Mouse (Mus musculus): ENCODE measurements around the gene Tlnrd1. TPM values are rescaled to one million over a fixed set of nuclear protein-coding genes. Genes with fewer than 3 reads are reported as not detected.

Tlnrd1 gene
- total RNA-seq, 2 experiments from 2014 or later, result 5.7 to 14.3 TPM

GRCm38 (mm10) chr7:83884921-83885532 lies 922 bp upstream of the Tlnrd1 start:
- no peak for ATAC-seq (ENCODE audit: poor library complexity, severe bottlenecking)

- peak; percentile 64 for ATAC-seq (ENCODE audit: poor library complexity, severe bottlenecking)
Measured at GRCm38 (mm10) chr7:83883276-83884020, 657 bp downstream of the Tlnrd1 start.

DNA sequence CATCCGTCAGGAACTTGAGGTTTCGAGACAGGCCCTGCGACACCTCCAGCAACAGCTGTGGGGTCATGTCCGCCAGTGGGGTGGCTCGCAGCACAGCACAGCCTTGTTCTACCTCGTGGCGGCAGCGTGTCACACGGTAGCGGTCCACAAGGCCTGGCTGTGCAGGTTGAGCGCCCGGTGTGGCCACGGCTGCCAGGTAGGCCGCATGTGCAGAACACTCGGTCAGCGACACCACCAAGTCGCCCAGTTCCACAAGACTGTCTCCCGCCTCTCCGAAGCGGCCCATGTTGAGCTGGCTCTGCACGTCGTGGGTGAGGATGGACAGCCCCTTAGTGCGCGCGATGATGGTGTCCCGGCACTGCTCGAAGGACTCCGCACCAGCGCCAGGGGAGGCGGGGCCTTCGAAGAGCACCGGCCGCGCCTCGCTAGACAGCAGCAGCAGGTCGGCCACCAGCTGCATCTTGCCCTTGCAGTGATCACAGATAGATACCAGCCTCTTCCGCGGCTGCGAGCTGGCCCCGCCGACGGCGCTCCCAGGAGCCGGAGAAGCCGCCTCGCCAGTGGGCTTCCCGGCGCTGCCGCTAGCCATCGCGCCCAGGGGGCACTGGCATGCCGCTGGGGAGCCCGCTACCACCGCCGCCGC lies 1.4 kb downstream of the Tlnrd1 start:
- ATAC-seq (ENCODE audit: poor library complexity, severe bottlenecking), result 0 out of 2 replicates have a peak, but pooled peaks have one; percentile 7

GRCm38 (mm10) chr7:83882150-83882632 lies 1.9 kb downstream of the Tlnrd1 start:
- no peak for ATAC-seq (ENCODE audit: poor library complexity, severe bottlenecking)

DNA sequence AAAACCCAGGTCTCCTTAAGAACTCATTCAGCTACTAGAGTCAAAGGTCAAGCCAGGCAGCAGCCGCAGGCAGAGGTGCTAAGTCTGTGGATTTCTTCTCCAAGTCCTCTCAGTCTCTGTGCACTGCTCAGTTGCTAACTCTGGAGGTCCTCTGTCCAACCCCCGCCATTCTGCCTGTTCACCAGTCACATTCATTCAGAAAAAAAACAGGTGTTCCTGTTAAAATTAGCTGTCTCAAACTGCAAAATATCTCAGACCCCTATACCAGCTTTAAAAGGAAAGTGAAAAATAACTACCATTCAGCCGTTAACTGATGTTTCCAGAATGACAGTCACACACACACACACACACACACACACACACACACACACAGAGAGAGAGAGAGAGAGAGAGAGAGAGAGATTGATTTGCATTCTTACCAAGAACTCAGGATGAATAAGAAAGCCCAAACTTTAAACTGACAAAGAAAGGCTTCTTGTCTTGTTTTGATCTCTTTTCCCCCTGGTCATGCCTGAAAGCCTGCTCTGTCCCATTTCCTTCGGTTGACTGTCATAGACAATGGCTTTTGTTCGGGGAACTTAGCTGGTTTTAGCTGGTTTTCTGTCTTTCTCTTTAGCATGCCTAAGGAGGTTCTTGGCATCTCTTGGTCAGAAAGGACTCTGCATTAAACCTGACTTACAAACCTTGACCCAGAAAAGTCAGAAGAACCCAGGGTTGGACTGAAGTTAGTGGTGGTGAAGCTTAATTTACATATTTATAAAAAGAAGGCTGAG lies 5.2 kb downstream of the Tlnrd1 start:
- no peak for ATAC-seq (ENCODE audit: poor library complexity, severe bottlenecking)

- no peak for ATAC-seq (ENCODE audit: poor library complexity, severe bottlenecking)
Measured at GRCm38 (mm10) chr7:83877088-83877487, 7.0 kb downstream of the Tlnrd1 start.

DNA sequence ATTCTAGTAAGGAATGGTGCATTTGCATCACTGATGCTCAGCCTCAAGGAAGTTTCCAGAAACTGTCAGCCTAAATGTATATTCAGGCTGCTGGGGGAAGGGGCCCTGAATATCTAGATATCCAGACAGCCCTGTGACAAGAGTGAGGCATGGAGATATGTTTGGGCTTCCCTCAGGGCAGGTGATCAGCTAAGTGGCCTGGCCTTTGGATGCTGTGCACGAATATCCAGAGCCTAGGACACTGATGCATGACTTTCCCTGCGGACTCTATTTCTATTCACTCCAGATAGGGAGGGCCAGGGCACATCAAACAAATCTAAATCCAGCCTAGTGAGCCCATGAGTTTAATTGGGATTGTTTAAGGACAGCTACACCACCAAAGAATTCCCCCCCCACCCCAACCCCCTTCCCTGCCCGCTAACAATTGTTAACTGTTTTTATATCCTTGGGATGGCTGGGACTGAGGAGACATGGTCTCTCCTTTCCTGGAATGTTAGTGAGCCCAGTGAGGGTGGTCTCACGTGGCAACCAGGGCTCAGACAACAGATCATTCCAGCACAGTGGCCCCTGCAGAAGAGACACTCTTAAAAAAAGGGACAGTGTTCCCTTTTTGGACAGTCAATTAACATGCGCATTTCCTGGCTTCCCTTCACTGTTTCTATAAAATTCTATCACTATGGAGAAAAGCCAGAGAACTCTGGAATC lies 14.1 kb downstream of the Tlnrd1 start:
- ATAC-seq (ENCODE audit: poor library complexity, severe bottlenecking), result no peak

GRCm38 (mm10) chr7:83868200-83868599 lies 15.9 kb downstream of the Tlnrd1 start:
- ATAC-seq (ENCODE audit: poor library complexity, severe bottlenecking), result no peak

DNA sequence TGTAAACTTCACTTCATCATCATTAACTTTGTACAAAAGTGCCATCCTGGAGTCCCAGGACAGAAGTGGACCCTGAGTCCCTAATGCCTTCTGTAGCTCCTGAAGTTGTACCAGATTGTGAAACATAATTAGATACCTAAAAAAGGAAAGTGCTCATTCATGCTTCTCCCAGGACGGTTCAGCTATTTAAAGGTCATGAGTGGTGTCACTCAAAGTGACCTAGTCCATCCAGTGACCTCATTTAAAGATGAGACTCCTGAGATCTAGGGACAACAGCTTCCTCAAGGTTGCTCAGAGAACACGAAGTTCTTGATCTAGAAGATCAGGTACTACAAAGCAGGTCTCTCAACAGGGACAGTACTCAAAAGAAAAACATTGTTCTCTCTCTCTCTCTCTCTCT lies 20.6 kb downstream of the Tlnrd1 start:
- no peak for ATAC-seq (ENCODE audit: poor library complexity, severe bottlenecking)

GRCm38 (mm10) chr7:83859378-83860083 lies 24.6 kb downstream of the Tlnrd1 start:
- ATAC-seq (ENCODE audit: poor library complexity, severe bottlenecking), result peak; percentile 98

GRCm38 (mm10) chr7:83857921-83858320 lies 26.2 kb downstream of the Tlnrd1 start:
- ATAC-seq (ENCODE audit: poor library complexity, severe bottlenecking), result no peak

DNA sequence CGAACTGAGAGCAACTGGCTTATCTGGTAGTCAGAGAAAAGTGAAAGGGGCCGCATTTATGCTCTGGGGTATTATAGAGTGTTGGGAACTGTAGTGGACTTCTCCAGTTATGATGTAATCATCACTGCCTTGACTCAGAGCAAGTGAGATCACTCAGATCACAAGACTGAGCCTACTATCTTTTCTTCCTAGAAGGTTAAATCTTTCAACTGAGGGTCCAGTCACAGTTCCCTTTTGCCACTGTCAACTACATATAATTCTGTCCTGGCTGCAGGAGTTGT lies 27.0 kb downstream of the Tlnrd1 start:
- no peak for ATAC-seq (ENCODE audit: poor library complexity, severe bottlenecking)

GRCm38 (mm10) chr7:83856353-83857207 lies 27.5 kb downstream of the Tlnrd1 start:
- ATAC-seq (ENCODE audit: poor library complexity, severe bottlenecking), result no peak

- no peak for ATAC-seq (ENCODE audit: poor library complexity, severe bottlenecking)
Measured at GRCm38 (mm10) chr7:83855203-83855602, 28.9 kb downstream of the Tlnrd1 start.

- no peak for ATAC-seq (ENCODE audit: poor library complexity, severe bottlenecking)
Measured at GRCm38 (mm10) chr7:83852381-83853380, 31.4 kb downstream of the Tlnrd1 start.

DNA sequence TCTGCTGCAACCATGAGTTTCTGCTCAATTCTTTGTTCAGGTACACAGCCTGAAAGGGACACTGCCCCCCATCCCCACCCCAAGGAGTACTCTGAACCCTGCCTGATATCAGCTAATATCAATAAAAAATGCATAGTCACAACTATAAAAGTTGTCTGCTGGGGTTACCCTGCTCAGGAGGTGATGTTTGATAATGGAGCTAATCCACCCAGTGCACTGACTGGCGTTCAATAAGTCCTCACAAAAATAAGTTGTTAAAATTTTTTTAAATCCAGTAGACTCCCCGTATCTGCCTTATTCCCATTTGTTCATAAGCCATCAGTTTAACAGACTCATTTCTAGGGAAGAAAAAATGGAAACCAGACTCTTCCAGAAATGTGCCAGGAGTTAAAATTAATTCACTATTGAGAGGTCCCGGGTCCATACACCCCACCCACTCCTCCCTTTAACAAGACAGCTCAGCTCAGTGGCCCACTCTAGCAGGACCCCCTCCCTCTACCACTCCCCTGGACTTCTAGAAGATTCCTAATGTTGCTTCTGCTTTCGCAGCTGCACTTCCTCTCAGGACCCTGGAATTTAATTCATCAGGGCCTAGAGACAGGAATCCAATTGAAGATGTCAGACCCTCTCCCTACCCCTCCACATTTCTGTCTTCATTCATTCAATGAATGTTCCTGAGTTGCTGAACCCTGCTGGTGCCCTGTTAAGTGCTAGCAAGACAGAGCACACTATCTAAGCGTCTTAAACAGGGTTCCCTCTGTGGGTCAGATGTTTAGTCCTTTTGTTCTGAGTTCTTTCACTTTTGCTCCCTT lies 32.3 kb downstream of the Tlnrd1 start:
- ATAC-seq (ENCODE audit: poor library complexity, severe bottlenecking), result no peak
